Mouse (Mus musculus) hindbrain, embryonic 10.5 days (tissue): Measurements from ENCODE around the gene Rara. TPM values are rescaled to one million over a fixed set of nuclear protein-coding genes. Genes with fewer than 3 reads are reported as not detected.
A peak's percentile ranks its signal among the peaks of the same experiment; 100 is the strongest.
"Not testable (repeated sequence)": the region's sequence is repeated elsewhere in the genome, so short reads cannot be mapped to it uniquely, and the experiment has no call there.

ENCODE experiments used
- DNase-seq: peaks from one replicate; pipeline ENCODE4 v3.0.0-alpha.2; 2017; ENCODE audit warnings: low spot score
- H3K27ac ChIP-seq: fragments of 300-500 bp; sonication (generic); 2 replicates; pipeline ENCODE4 v1.5.1; 2016; ENCODE audit warnings: mild to moderate bottlenecking, moderate library complexity
- H3K27me3 ChIP-seq: fragments of 300-500 bp; sonication (generic); 2 replicates; pipeline ENCODE4 v1.6.1; 2016; ENCODE audit warnings: mild to moderate bottlenecking; ENCODE audit not compliant: poor library complexity, insufficient read depth, severe bottlenecking
- H3K36me3 ChIP-seq: fragments of 300-500 bp; sonication (generic); 2 replicates; pipeline ENCODE4 v1.6.1; 2016; ENCODE audit warnings: mild to moderate bottlenecking, moderate library complexity
- H3K4me1 ChIP-seq: fragments of 300-500 bp; sonication (generic); replicated peaks from 2 replicates; pipeline ENCODE4 v1.6.1; 2016; ENCODE audit warnings: mild to moderate bottlenecking
- H3K4me3 ChIP-seq: fragments of 300-500 bp; sonication (generic); 2 replicates; pipeline ENCODE4 v1.5.1; 2016; ENCODE audit warnings: mild to moderate bottlenecking, moderate library complexity
- H3K9me3 ChIP-seq: fragments of 300-500 bp; sonication (generic); 2 replicates; pipeline ENCODE4 v1.6.1; 2016; ENCODE audit warnings: mild to moderate bottlenecking, moderate library complexity
- WGBS: fragments of 180-500 bp; shearing (Covaris S2); methylation state at CpG from one replicate; pipeline ENCODE4 v1.1.7; 2016; 5-methylcytosine and 5-hydroxymethylcytosine counted together
- polyA plus RNA-seq: library from polyadenylated mRNA; unstranded; fragments of >200 nt; fragmentation: Nextera tagmentation; extraction: Ambion mirVana; gene quantifications from 2 replicates; pipeline ENCODE4 v1.2.1, GENCODE M21; 2016

The Rara gene
- polyA plus RNA-seq, 1 experiment from 2014 or later: 53.7 TPM

GRCm38 (mm10) chr11:98988260-98988659 lies 60.6 kb downstream of the Rara start:
- Histone ChIP-seq H3K27me3 (peaks cover 16% of the 10 kb centered on the region), H3K36me3 (peaks cover 46% of the 10 kb centered on the region)
- H3K4me1 ChIP-seq, H3K27ac ChIP-seq, DNase-seq, H3K4me3 ChIP-seq, H3K9me3 ChIP-seq: not testable (repeated sequence)
- 93% methylated on average over 6 of the region's 6 CpGs for WGBS

- peaks cover 72% of the 10 kb centered on the region for H3K36me3 ChIP-seq
- DNase-seq: no peak
- H3K27ac ChIP-seq: no peak overlapping the region
- WGBS: 78% methylated on average over 6 of the region's 6 CpGs
- H3K4me3 ChIP-seq: no peak overlapping the region
- no peaks in the 10 kb centered on the region for H3K27me3 ChIP-seq
- H3K4me1 ChIP-seq: no peaks in the 10 kb centered on the region
- no peaks in the 10 kb centered on the region for H3K9me3 ChIP-seq
Observed at GRCm38 (mm10) chr11:98990866-98991265, 63.2 kb downstream of the Rara start.

- peaks cover 100% of the 10 kb centered on the region for H3K36me3 ChIP-seq
- no peaks in the 10 kb centered on the region for H3K9me3 ChIP-seq
- WGBS: 95% methylated on average over 7 of the region's 7 CpGs
- no peak for DNase-seq
- H3K4me3 ChIP-seq: no peak overlapping the region
- no peaks in the 10 kb centered on the region for H3K27me3 ChIP-seq
- H3K4me1 ChIP-seq: no peaks in the 10 kb centered on the region
- H3K27ac ChIP-seq: no peak overlapping the region
Observed at GRCm38 (mm10) chr11:98995987-98996386, 68.4 kb downstream of the Rara start.

- DNase-seq: no peak
- WGBS: 94% methylated on average over 4 of the region's 4 CpGs
- no peaks in the 10 kb centered on the region for H3K4me1 ChIP-seq
- H3K27me3 ChIP-seq: no peaks in the 10 kb centered on the region
- no peak overlapping the region for H3K4me3 ChIP-seq
- H3K27ac ChIP-seq: no peak overlapping the region
- no peaks in the 10 kb centered on the region for H3K9me3 ChIP-seq
- H3K36me3 ChIP-seq: peaks cover 100% of the 10 kb centered on the region
Observed at GRCm38 (mm10) chr11:98997659-98998058, 70.0 kb downstream of the Rara start.

- Histone ChIP-seq H3K4me3 (no peak overlapping the region), H3K36me3 (peaks cover 100% of the 10 kb centered on the region)
Observed at GRCm38 (mm10) chr11:98998776-98999175, 71.2 kb downstream of the Rara start.

GRCm38 (mm10) chr11:98999243-98999642 lies 71.6 kb downstream of the Rara start:
- no peak overlapping the region for H3K4me3 ChIP-seq
- no peaks in the 10 kb centered on the region for H3K4me1 ChIP-seq
- no peak overlapping the region for H3K27ac ChIP-seq
- 94% methylated on average over 11 of the region's 11 CpGs for WGBS
- DNase-seq: no peak
- H3K36me3 ChIP-seq: peaks cover 100% of the 10 kb centered on the region
- no peaks in the 10 kb centered on the region for H3K9me3 ChIP-seq
- no peaks in the 10 kb centered on the region for H3K27me3 ChIP-seq

More at GRCm38 (mm10) chr11:98998776-98999175, 71.2 kb downstream of the Rara start:
- no peak overlapping the region for H3K27ac ChIP-seq
- no peaks in the 10 kb centered on the region for H3K9me3 ChIP-seq
- no peak for DNase-seq
- H3K27me3 ChIP-seq: no peaks in the 10 kb centered on the region
- no peaks in the 10 kb centered on the region for H3K4me1 ChIP-seq

- no peaks in the 10 kb centered on the region for H3K4me1 ChIP-seq
- H3K27ac ChIP-seq: no peak overlapping the region
- peaks cover 100% of the 10 kb centered on the region for H3K36me3 ChIP-seq
- 96% methylated on average over 9 of the region's 9 CpGs for WGBS
- H3K27me3 ChIP-seq: no peaks in the 10 kb centered on the region
- no peak for DNase-seq
- no peaks in the 10 kb centered on the region for H3K9me3 ChIP-seq
- no peak overlapping the region for H3K4me3 ChIP-seq
Observed at GRCm38 (mm10) chr11:99006788-99007187, 79.2 kb downstream of the Rara start.

GRCm38 (mm10) chr11:99010124-99010523 lies 82.5 kb downstream of the Rara start:
- no peaks in the 10 kb centered on the region for H3K27me3 ChIP-seq
- H3K4me1 ChIP-seq: no peaks in the 10 kb centered on the region
- no peak overlapping the region for H3K4me3 ChIP-seq
- no peaks in the 10 kb centered on the region for H3K9me3 ChIP-seq
- H3K36me3 ChIP-seq: peaks cover 100% of the 10 kb centered on the region
- DNase-seq: no peak
- 94% methylated on average over 4 of the region's 4 CpGs for WGBS
- no peak overlapping the region for H3K27ac ChIP-seq

- H3K27ac ChIP-seq: no peak overlapping the region
Observed at GRCm38 (mm10) chr11:99010706-99011105, 83.1 kb downstream of the Rara start.

GRCm38 (mm10) chr11:99013856-99014255 lies 86.2 kb downstream of the Rara start:
- no peaks in the 10 kb centered on the region for H3K27me3 ChIP-seq
- DNase-seq: no peak
- WGBS: 89% methylated on average over 1 of the region's 1 CpGs
- H3K4me1 ChIP-seq: no peaks in the 10 kb centered on the region
- no peak overlapping the region for H3K4me3 ChIP-seq
- H3K36me3 ChIP-seq: peaks cover 99% of the 10 kb centered on the region
- H3K27ac ChIP-seq: no peak overlapping the region
- no peaks in the 10 kb centered on the region for H3K9me3 ChIP-seq

More at GRCm38 (mm10) chr11:99010706-99011105, 83.1 kb downstream of the Rara start:
- H3K36me3 ChIP-seq: peaks cover 100% of the 10 kb centered on the region
- no peak overlapping the region for H3K4me3 ChIP-seq
- no peaks in the 10 kb centered on the region for H3K4me1 ChIP-seq
- 96% methylated on average over 5 of the region's 5 CpGs for WGBS
- no peaks in the 10 kb centered on the region for H3K27me3 ChIP-seq
- no peak for DNase-seq
- H3K9me3 ChIP-seq: no peaks in the 10 kb centered on the region

GRCm38 (mm10) chr11:99019844-99020243 lies 92.2 kb downstream of the Rara start:
- 95% methylated on average over 6 of the region's 6 CpGs for WGBS
- no peaks in the 10 kb centered on the region for H3K27me3 ChIP-seq
- H3K27ac ChIP-seq: no peak overlapping the region
- no peaks in the 10 kb centered on the region for H3K9me3 ChIP-seq
- H3K4me1 ChIP-seq: peaks cover 28% of the 10 kb centered on the region
- no peak for DNase-seq
- H3K36me3 ChIP-seq: peaks cover 78% of the 10 kb centered on the region
- H3K4me3 ChIP-seq: no peak overlapping the region

GRCm38 (mm10) chr11:99022384-99022933 lies 94.8 kb downstream of the Rara start:
- peak overlapping the region; percentile 87 for H3K4me3 ChIP-seq
- H3K27ac ChIP-seq: peak overlapping the region; percentile 97; the same call in 1 of the 2 replicates
- peaks cover 30% of the 10 kb centered on the region for H3K4me1 ChIP-seq
- no peaks in the 10 kb centered on the region for H3K27me3 ChIP-seq
- no peaks in the 10 kb centered on the region for H3K9me3 ChIP-seq
- no peak for DNase-seq
- 84% methylated on average over 5 of the region's 5 CpGs for WGBS
- peaks cover 52% of the 10 kb centered on the region for H3K36me3 ChIP-seq

GRCm38 (mm10) chr11:99023094-99023493 lies 95.5 kb downstream of the Rara start:
- WGBS: 14% methylated on average over 4 of the region's 4 CpGs
- DNase-seq: no peak
- Histone ChIP-seq H3K36me3 (peaks cover 46% of the 10 kb centered on the region), H3K9me3 (no peaks in the 10 kb centered on the region), H3K4me3 (peak overlapping the region; percentile 87), H3K4me1 (peaks cover 30% of the 10 kb centered on the region), H3K27ac (peak overlapping the region; percentile 97), H3K27me3 (no peaks in the 10 kb centered on the region)
